Mouse (Mus musculus): ENCODE measurements at regions not wholly inside any gene's neighbourhood (a gene's known extent, or its start where the extent isn't known, plus 50 kb on each side); places are given as distances from the start of the nearest gene placed in this dataset.

DNA sequence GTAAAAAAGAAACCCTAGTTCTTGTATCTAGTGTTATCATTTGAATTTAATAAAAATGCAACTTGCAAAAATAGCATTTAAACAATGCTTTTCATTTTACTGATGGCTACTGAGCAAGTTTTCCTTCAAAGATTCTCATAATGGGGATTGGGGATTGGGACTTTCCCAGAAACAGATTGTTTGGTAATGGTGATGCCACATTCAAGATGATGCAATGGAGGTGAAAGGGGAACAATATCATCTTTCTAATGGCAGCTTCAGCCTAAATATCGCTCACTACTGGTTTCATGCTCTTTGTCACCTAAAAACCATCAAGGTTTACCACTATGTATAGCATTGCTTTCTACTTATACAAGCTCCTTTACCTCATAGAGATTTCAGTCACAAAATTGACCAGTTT, 799.3 kb upstream of the 4930412O13Rik start:
- no peaks in the 10 kb centered on the region for H3K4me1 ChIP-seq
- H3K36me3 ChIP-seq: no peaks in the 10 kb centered on the region
- 70% methylated on average over 1 of the region's 1 CpGs for WGBS
- no peak overlapping the region for H3K9ac ChIP-seq
- H3K9me3 ChIP-seq: no peaks in the 10 kb centered on the region
- no peaks in the 10 kb centered on the region for H3K27me3 ChIP-seq
- H3K4me3 ChIP-seq: no peak overlapping the region
- ATAC-seq (ENCODE audit: borderline replicate concordance, extremely low read depth, low FRiP score, low TSS enrichment): no peak
- no peak overlapping the region for H3K4me2 ChIP-seq
- no peak overlapping the region for H3K27ac ChIP-seq

DNA sequence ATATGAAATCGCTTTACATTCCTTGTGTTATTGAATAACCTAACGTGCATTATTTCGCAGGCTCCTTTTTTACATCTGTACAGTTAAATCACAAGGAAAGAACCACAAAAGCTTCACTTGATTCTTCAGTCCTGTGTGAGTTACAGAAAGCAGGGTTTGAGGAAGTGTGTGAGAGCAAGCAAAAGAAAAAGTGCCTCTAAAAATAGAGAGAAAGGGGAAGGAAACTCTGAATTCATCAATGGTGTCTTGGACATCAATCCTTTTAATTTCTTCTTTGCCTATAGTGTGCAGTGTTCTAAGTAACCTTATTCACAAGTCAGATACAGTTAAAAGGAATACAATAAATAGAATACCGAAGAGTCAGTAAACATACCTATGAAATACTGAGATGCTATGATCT, 785.7 kb upstream of the 4930412O13Rik start:
- no peaks in the 10 kb centered on the region for H3K9me3 ChIP-seq
- no peak overlapping the region for H3K4me3 ChIP-seq
- 65% methylated on average over 4 of the region's 4 CpGs for WGBS
- no peaks in the 10 kb centered on the region for H3K4me1 ChIP-seq
- H3K4me2 ChIP-seq: no peak overlapping the region
- no peak for ATAC-seq (ENCODE audit: borderline replicate concordance, extremely low read depth, low FRiP score, low TSS enrichment)
- H3K36me3 ChIP-seq: no peaks in the 10 kb centered on the region
- no peak overlapping the region for H3K27ac ChIP-seq
- no peak overlapping the region for H3K9ac ChIP-seq
- no peaks in the 10 kb centered on the region for H3K27me3 ChIP-seq

DNA sequence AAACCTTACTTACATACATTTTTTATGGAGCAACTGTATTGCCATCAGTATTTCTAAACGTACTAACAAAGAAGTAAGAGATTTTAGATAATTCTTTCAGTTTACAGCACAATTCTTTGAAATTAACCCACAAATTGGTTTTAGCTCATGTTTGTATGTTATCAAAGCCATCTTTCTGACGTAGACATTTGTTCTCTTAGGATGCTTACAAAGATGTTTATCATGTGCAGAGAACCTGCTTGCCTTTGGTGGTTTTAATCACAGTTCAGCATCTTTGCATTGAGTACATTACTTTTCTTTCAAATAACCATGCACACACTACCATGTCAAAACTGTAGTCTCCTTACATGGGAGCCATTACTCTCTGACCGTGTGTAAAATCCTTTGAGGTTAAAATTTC, 764.4 kb upstream of the 4930412O13Rik start:
- WGBS: 70% methylated on average over 3 of the region's 3 CpGs
- Histone ChIP-seq H3K4me1 (no peaks in the 10 kb centered on the region), H3K4me3 (no peak overlapping the region), H3K4me2 (no peak overlapping the region), H3K27me3 (no peaks in the 10 kb centered on the region), H3K36me3 (no peaks in the 10 kb centered on the region), H3K9ac (no peak overlapping the region), H3K27ac (no peak overlapping the region), H3K9me3 (no peaks in the 10 kb centered on the region)
- ATAC-seq (ENCODE audit: borderline replicate concordance, extremely low read depth, low FRiP score, low TSS enrichment): no peak

DNA sequence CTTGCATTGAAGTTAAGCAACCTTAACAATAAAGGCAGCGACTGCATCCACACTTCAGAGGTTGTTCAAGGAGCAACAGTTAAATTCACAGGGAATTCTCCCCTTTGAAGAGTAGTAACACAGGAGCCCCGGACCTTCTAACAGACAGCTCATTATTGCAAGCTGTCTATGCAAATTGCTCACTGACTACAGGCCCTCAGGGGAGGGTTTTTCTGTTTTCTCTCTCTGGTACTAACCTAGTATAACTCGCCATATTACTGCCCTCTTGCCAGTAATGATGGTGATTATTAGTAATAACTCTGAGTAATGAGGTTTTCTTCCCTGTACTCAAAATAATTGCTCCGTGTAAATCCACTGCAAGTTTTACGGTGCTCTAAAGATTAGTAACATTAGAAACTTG, 763.5 kb upstream of the 4930412O13Rik start:
- Histone ChIP-seq H3K4me1 (no peaks in the 10 kb centered on the region), H3K4me2 (no peak overlapping the region), H3K27ac (no peak overlapping the region), H3K9me3 (no peaks in the 10 kb centered on the region), H3K36me3 (no peaks in the 10 kb centered on the region), H3K27me3 (no peaks in the 10 kb centered on the region), H3K4me3 (no peak overlapping the region), H3K9ac (no peak overlapping the region)
- 62% methylated on average over 5 of the region's 5 CpGs for WGBS
- no peak for ATAC-seq (ENCODE audit: borderline replicate concordance, extremely low read depth, low FRiP score, low TSS enrichment)

DNA sequence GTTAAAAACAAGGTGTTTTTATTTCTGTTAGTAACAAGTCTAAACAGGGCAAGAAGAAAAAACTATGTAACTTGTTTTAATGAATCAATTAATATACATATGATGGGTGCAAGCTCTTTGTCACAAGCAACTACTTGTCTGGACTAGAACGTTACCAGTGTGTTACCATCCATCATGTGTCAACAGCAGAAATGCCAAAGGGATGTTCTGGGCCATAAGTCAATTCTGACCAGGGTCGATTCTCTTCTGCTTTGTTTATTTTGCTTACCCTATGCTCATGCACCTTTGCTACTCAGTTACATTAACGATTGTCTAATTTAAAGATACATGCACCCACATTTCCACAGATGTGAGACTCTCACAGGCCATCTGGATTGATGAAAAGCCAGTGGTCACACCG, 744.1 kb upstream of the 4930412O13Rik start:
- Histone ChIP-seq H3K4me1 (no peaks in the 10 kb centered on the region), H3K9me3 (no peaks in the 10 kb centered on the region), H3K4me2 (no peak overlapping the region), H3K4me3 (no peak overlapping the region), H3K27ac (no peak overlapping the region), H3K36me3 (no peaks in the 10 kb centered on the region), H3K9ac (no peak overlapping the region), H3K27me3 (no peaks in the 10 kb centered on the region)
- no peak for ATAC-seq (ENCODE audit: borderline replicate concordance, extremely low read depth, low FRiP score, low TSS enrichment)
- 6% methylated on average over 4 of the region's 4 CpGs for WGBS

DNA sequence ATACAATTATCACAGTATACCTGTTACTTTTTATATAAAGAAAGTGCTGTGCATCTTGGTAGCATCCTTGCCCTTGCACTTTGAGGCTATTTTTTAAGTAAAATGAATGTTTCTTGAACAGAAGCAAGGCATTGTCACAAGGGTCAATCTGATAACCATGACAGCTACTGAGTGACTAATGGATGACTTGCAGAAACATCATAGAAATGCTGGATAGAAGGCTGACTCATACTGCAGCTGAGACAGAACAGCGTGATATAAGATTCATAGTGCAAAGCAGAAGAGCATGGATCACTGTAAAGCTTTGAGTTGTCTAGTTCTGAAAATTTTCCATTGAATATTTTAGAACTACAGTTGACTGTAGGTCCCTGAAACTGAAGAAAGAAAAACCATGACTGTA, 739.6 kb upstream of the 4930412O13Rik start:
- H3K4me2 ChIP-seq: no peak overlapping the region
- no peaks in the 10 kb centered on the region for H3K4me1 ChIP-seq
- no peaks in the 10 kb centered on the region for H3K27me3 ChIP-seq
- 68% methylated on average over 1 of the region's 1 CpGs for WGBS
- H3K4me3 ChIP-seq: no peak overlapping the region
- ATAC-seq (ENCODE audit: borderline replicate concordance, extremely low read depth, low FRiP score, low TSS enrichment): no peak
- H3K27ac ChIP-seq: no peak overlapping the region
- H3K9me3 ChIP-seq: no peaks in the 10 kb centered on the region
- H3K9ac ChIP-seq: no peak overlapping the region
- no peaks in the 10 kb centered on the region for H3K36me3 ChIP-seq

DNA sequence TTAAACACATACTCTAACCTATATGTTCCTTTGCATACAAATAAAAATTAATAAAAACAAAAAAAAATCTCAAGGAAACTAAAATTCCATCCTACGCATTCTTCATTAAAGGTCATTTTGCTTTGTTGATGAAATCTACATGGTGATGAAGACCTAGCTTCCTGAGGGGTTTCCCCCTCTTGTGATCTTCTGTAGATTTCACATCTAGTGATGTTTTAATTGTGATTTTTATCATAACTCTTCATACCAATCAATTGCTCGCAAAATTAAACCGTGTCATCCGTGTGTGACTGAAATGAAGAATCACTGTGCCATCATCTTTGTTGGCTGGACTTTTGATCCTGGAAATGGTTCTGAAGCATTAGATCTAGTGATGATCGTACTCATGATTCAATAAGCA, 725.4 kb upstream of the 4930412O13Rik start:
- no peak overlapping the region for H3K27ac ChIP-seq
- no peaks in the 10 kb centered on the region for H3K4me1 ChIP-seq
- H3K9ac ChIP-seq: no peak overlapping the region
- WGBS: 90% methylated on average over 5 of the region's 5 CpGs
- no peak overlapping the region for H3K4me3 ChIP-seq
- no peaks in the 10 kb centered on the region for H3K36me3 ChIP-seq
- H3K9me3 ChIP-seq: no peaks in the 10 kb centered on the region
- no peak overlapping the region for H3K4me2 ChIP-seq
- ATAC-seq (ENCODE audit: borderline replicate concordance, extremely low read depth, low FRiP score, low TSS enrichment): no peak
- H3K27me3 ChIP-seq: no peaks in the 10 kb centered on the region

DNA sequence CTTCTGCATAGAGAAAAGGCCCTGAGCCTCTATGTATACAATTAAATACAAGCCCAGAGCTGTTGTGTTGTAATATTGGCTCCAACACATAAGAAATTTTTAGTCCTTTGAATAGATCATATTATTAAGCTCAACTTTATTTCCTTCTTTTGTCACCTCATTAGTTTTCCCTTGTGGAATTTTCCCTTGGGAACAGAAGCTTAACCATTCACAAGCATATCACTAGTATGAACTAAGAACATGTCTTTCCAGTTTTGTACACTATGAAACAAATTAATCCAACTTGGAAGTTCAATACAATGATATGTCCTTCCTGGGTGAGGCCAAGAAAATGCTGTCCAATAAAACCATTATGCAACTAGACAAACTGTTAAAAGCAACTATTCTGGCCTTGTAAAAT, 720.9 kb upstream of the 4930412O13Rik start:
- Histone ChIP-seq H3K9me3 (no peaks in the 10 kb centered on the region), H3K27me3 (no peaks in the 10 kb centered on the region), H3K27ac (no peak overlapping the region), H3K4me2 (no peak overlapping the region), H3K9ac (no peak overlapping the region), H3K36me3 (no peaks in the 10 kb centered on the region), H3K4me3 (no peak overlapping the region), H3K4me1 (no peaks in the 10 kb centered on the region)
- ATAC-seq (ENCODE audit: borderline replicate concordance, extremely low read depth, low FRiP score, low TSS enrichment): no peak

DNA sequence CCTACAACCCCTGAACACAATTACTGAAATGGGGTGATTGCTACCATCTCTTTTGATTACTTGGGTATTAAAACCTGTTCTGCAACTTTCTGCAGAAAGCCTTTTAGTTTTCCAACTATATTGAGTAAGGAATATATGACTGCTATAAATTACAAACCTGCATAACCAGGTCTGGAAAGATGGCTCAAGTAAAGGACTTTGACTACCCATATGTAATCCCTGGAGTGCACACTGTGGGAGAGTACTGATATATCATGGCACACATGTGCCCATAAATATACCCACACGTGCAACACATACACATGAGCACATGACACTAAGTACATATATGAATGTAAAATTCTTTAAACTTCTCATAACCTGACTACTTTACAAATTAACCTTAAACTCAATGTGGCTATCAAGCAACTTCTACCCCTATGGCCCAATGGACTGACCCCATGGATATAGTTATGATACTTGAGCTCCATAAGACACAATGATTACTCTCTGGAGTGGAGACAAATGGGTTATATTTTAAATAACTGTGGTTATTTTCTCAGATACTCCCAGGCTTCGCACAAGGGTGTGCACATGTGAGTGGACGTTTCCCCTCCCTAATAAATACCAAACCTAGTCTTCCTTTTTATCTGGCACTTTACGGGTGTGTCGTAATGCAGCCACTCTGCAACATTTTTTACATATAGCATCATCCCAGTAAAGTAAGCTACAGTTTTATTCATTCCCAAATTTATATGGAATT, 717.1 kb upstream of the 4930412O13Rik start:
- ATAC-seq (ENCODE audit: borderline replicate concordance, extremely low read depth, low FRiP score, low TSS enrichment): no peak
- Histone ChIP-seq H3K27ac (no peak overlapping the region), H3K9ac (no peak overlapping the region), H3K36me3 (no peaks in the 10 kb centered on the region), H3K4me2 (no peak overlapping the region), H3K4me1 (no peaks in the 10 kb centered on the region), H3K9me3 (no peaks in the 10 kb centered on the region), H3K4me3 (no peak overlapping the region), H3K27me3 (no peaks in the 10 kb centered on the region)
- 73% methylated on average over 5 of the region's 5 CpGs for WGBS

DNA sequence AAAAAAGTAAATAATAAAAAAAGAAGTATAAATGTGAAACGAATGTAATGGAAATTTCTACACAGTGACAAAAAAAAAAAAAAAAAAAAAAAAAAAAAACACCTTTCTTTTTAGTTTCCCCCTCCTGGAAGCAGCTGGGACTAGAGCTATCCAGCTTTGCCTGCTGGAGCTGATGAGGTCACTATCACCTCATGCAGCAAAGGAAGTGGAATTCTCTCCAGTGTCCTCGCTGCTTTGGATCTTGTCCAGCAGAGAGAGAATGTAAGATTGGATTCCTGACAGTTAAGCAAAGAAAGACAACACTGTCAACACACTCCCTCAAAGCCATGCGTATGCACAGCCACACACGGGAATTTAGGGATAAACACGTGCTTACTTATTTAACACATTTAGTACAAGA, 698.9 kb upstream of the 4930412O13Rik start:
- H3K27ac ChIP-seq: no peak overlapping the region
- no peaks in the 10 kb centered on the region for H3K36me3 ChIP-seq
- no peaks in the 10 kb centered on the region for H3K27me3 ChIP-seq
- H3K4me2 ChIP-seq: no peak overlapping the region
- H3K9me3 ChIP-seq: no peaks in the 10 kb centered on the region
- no peak overlapping the region for H3K9ac ChIP-seq
- ATAC-seq (ENCODE audit: borderline replicate concordance, extremely low read depth, low FRiP score, low TSS enrichment): no peak; the same call in 1 of the 2 replicates
- no peaks in the 10 kb centered on the region for H3K4me1 ChIP-seq
- no peak overlapping the region for H3K4me3 ChIP-seq
- WGBS: 34% methylated on average over 5 of the region's 5 CpGs

DNA sequence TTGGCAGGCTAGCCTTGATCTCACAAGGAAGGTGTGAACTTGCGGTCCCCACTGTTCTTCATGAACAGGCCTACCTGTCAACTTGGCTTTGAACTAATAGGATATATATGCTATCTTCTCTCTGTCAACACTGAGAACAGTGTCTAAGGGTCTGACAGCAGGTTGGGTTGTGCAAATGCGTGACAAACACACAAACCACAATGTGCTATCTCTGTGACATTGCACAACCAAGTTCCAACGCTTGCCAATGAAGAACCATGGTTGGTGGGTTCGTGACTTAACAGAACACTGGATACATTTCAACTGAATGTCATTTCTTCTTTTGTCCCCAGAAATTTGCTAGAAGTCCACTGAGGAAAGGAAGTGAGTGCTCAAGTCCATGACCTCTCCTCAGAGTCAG, 696.8 kb upstream of the 4930412O13Rik start:
- ATAC-seq (ENCODE audit: borderline replicate concordance, extremely low read depth, low FRiP score, low TSS enrichment): no peak
- Histone ChIP-seq H3K27me3 (no peaks in the 10 kb centered on the region), H3K9me3 (no peaks in the 10 kb centered on the region), H3K36me3 (no peaks in the 10 kb centered on the region), H3K4me3 (no peak overlapping the region), H3K9ac (no peak overlapping the region), H3K4me1 (no peaks in the 10 kb centered on the region), H3K4me2 (no peak overlapping the region), H3K27ac (no peak overlapping the region)
- WGBS: 88% methylated on average over 4 of the region's 4 CpGs

DNA sequence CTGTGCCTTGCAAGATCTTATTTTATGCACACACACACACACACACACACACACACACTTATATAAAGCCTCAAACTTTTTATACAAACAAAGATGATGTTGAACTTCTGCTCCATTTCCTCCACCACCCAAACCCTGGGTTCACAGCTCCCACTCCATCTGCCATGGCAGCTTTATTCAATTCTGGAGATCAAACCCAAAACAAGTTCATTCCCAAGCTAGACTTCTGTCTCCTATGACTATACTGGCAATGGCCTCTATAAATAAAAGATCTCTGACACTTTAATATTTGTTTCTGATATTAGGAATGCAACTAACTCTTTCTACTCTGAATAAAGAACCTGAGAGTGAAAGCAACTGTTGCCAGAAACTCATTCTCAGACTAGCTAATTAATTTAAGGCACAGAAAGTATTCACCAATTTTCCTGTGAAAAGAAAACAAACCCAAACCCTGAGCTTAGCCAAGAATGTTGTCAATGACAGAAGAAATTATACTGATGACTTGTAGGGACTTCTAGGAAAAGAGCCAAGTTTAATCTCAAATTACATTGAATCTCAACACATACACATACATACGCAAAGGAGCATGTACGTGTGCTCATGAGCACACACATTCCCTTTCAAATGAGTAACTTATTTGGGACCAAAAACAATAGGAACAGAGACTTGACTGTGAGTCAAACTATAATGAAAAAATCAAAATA, 695.1 kb upstream of the 4930412O13Rik start:
- no peak for ATAC-seq (ENCODE audit: borderline replicate concordance, extremely low read depth, low FRiP score, low TSS enrichment)
- H3K27ac ChIP-seq: no peak overlapping the region
- WGBS: 21% methylated on average over 2 of the region's 2 CpGs

More for the DNA sequence above, 695.1 kb upstream of the 4930412O13Rik start:
- Histone ChIP-seq H3K27me3 (no peaks in the 10 kb centered on the region), H3K4me3 (no peak overlapping the region), H3K9me3 (no peaks in the 10 kb centered on the region), H3K4me2 (no peak overlapping the region), H3K4me1 (no peaks in the 10 kb centered on the region), H3K36me3 (no peaks in the 10 kb centered on the region), H3K9ac (no peak overlapping the region)

All from lung, embryonic 15.5 days (tissue).